In genomic region chr5:123669991-123670799, GRCm38 (mm10) we compare ENCODE assay signal across 8 mouse cellular contexts. TPM values are rescaled to one million over a fixed set of nuclear protein-coding genes. Genes with fewer than 3 reads are reported as not detected.
DNase-seq lines count a peak whose midpoint lies in the region; ATAC-seq lines count a peak whose summit lies in the region.
"Had no signal": no experiment of that assay in that cellular context is flagged by ENCODE, and none has a peak within 500 bp of the region (broad histone marks: within the 10 kb centered on the region; RNA-seq: fewer than 3 reads in every experiment).

No protein-coding gene starts in this region.

- no peak overlapping the region; the same call in 1 of the 2 replicates for H3K27ac ChIP-seq in liver, embryonic 11.5 days (ENCODE audit: low read depth, low read length)
- H3K27ac ChIP-seq: hindbrain, embryonic 15.5 days had no signal

- peaks cover 17% of the 10 kb centered on the region for H3K4me1 ChIP-seq in liver, embryonic 11.5 days (replicated peaks; ENCODE audit: control insufficient read depth, insufficient read depth, low read length)

- no peaks in the 10 kb centered on the region for H3K27me3 ChIP-seq in liver, embryonic 11.5 days (replicated peaks; ENCODE audit: control insufficient read depth, insufficient read depth, low read length)
- H3K27me3 ChIP-seq: hindbrain, embryonic 15.5 days had no signal

- no peaks in the 10 kb centered on the region for H3K9me3 ChIP-seq in liver, embryonic 11.5 days (ENCODE audit: control insufficient read depth, low read length)
- H3K9me3 ChIP-seq: hindbrain, embryonic 15.5 days had no signal

- DNase-seq in kidney, adult 9 months = peak; percentile 42
- no peak for DNase-seq in kidney, postnatal 10 days
- peak; percentile 59 for DNase-seq in MN1 (ENCODE audit: low spot score)
- no peak for DNase-seq in liver, embryonic 11.5 days (ENCODE audit: low spot score)
- DNase-seq in layer of hippocampus, postnatal 25 days (ENCODE audit: extremely low spot score in 1 of 2, low spot score in 1 of 2) = no peak
- DNase-seq in spleen, adult 12 weeks (ENCODE audit: low spot score) = no peak

- H3K9ac ChIP-seq in liver, embryonic 11.5 days (ENCODE audit: low read depth, low read length) = no peak overlapping the region
- H3K9ac ChIP-seq: hindbrain, embryonic 15.5 days had no signal

- no peak overlapping the region for H3K4me3 ChIP-seq in liver, embryonic 11.5 days (ENCODE audit: low read depth, low read length)
- H3K4me3 ChIP-seq: hindbrain, embryonic 15.5 days had no signal

- peak overlapping the region; percentile 41 for H3K4me2 ChIP-seq in liver, embryonic 11.5 days
- H3K4me2 ChIP-seq: hindbrain, embryonic 15.5 days had no signal

- WGBS in liver, embryonic 11.5 days = 65% methylated on average over 9 of the region's 9 CpGs

- no peaks in the 10 kb centered on the region for H3K36me3 ChIP-seq in liver, embryonic 11.5 days (ENCODE audit: control insufficient read depth, insufficient read depth, low read length)
- H3K36me3 ChIP-seq: hindbrain, embryonic 15.5 days had no signal

- ATAC-seq in common myeloid progenitor, adult 5-6 weeks (replicated peaks; ENCODE audit: low read depth, poor library complexity, severe bottlenecking) = peak; percentile 47
- no peak for ATAC-seq in liver, embryonic 11.5 days (replicated peaks; ENCODE audit: low FRiP score)

RNA-seq across cellular contexts. Expression of gene Clip1, which starts 14.2 kb away (rescaled TPM):
- 80.8 and 105 TPM in 2 replicates for total RNA-seq in common myeloid progenitor, adult 5-6 weeks (2017)
- 22.8 and 27.6 TPM in 2 replicates for polyA plus RNA-seq in liver, embryonic 11.5 days (2014; fragmentation: Nextera tagmentation; extraction: Ambion mirVana)
- 100 to 1,000 TPM; 114 to 130 TPM for total RNA-seq in layer of hippocampus, postnatal 25 days (2021)

RNA-seq across cellular contexts. Expression of gene Zcchc8, which starts 50.7 kb away (rescaled TPM):
- total RNA-seq in common myeloid progenitor, adult 5-6 weeks (2017) = 79.9 and 124 TPM in 2 replicates
- polyA plus RNA-seq in liver, embryonic 11.5 days (2014; fragmentation: Nextera tagmentation; extraction: Ambion mirVana) = 89.3 and 92.1 TPM in 2 replicates
- 10 to 100 TPM; 45.4 to 50.1 TPM for total RNA-seq in layer of hippocampus, postnatal 25 days (2021)

Comparison
In these comparisons a context has a peak if more than half of its experiments do, and no peak if none do; other contexts are left out.
1. DNase-seq: peak in kidney, adult 9 months (single experiment) and MN1 (single experiment); none in kidney, postnatal 10 days (single experiment), liver, embryonic 11.5 days (single experiment), layer of hippocampus, postnatal 25 days (0 of 2) and spleen, adult 12 weeks (single experiment).